Mouse (Mus musculus) spleen, postnatal 4 days (tissue): Measurements from ENCODE around the gene Igsf11.
"Not testable (repeated sequence)": the region's sequence is repeated elsewhere in the genome, so short reads cannot be mapped to it uniquely, and the experiment has no call there.

Experiments used
- DNase-seq, 2 experiments: peaks; one replicate each; pipeline ENCODE4 v3.0.0; 2022; ENCODE audit warnings: low spot score in 2 of 2

Igsf11 gene

GRCm38 (mm10) chr16:38982508-38983236 is 90.2 kb downstream of the Igsf11 start:
- no peak for DNase-seq

- DNase-seq: not testable (repeated sequence)
These were observed 91.4 kb downstream of the Igsf11 start for GRCm38 (mm10) chr16:38983850-38984249.

GRCm38 (mm10) chr16:38985411-38985810 is 92.9 kb downstream of the Igsf11 start:
- no peak for DNase-seq

- no peak for DNase-seq
These were observed 93.9 kb downstream of the Igsf11 start for GRCm38 (mm10) chr16:38986410-38986809.

- no peak for DNase-seq
These were observed 101.2 kb downstream of the Igsf11 start for GRCm38 (mm10) chr16:38993711-38994110.

GRCm38 (mm10) chr16:38998496-38999258 is 106.2 kb downstream of the Igsf11 start:
- no peak for DNase-seq

GRCm38 (mm10) chr16:38999298-38999697 is 106.8 kb downstream of the Igsf11 start:
- no peak for DNase-seq

GRCm38 (mm10) chr16:39006978-39007377 is 114.5 kb downstream of the Igsf11 start:
- no peak for DNase-seq

GRCm38 (mm10) chr16:39019449-39019848 is 127.0 kb downstream of the Igsf11 start:
- no peak for DNase-seq

- no peak for DNase-seq
These were observed 133.7 kb downstream of the Igsf11 start for GRCm38 (mm10) chr16:39025989-39026736.

- DNase-seq: no peak
These were observed 138.9 kb downstream of the Igsf11 start for GRCm38 (mm10) chr16:39031350-39031749.

GRCm38 (mm10) chr16:39037257-39037656 is 144.8 kb downstream of the Igsf11 start:
- DNase-seq: no peak

GRCm38 (mm10) chr16:39044381-39044780 is 151.9 kb downstream of the Igsf11 start:
- no peak for DNase-seq

- peak in 1 of 2 experiments; percentile 47 for DNase-seq
These were observed 156.4 kb downstream of the Igsf11 start for GRCm38 (mm10) chr16:39048889-39049288.

- DNase-seq: peak in 1 of 2 experiments; percentile 66
These were observed 160.5 kb downstream of the Igsf11 start for GRCm38 (mm10) chr16:39052971-39053370.

- DNase-seq: no peak
These were observed 161.3 kb downstream of the Igsf11 start for GRCm38 (mm10) chr16:39053779-39054178.

- no peak for DNase-seq
These were observed 163.6 kb downstream of the Igsf11 start for GRCm38 (mm10) chr16:39056061-39056460.

GRCm38 (mm10) chr16:39056961-39057360 is 164.5 kb downstream of the Igsf11 start:
- DNase-seq: peak in 1 of 2 experiments; percentile 43

- no peak for DNase-seq
These were observed 166.4 kb downstream of the Igsf11 start for GRCm38 (mm10) chr16:39058869-39059268.

- DNase-seq: no peak
These were observed 170.1 kb downstream of the Igsf11 start for GRCm38 (mm10) chr16:39062596-39062995.

GRCm38 (mm10) chr16:39065576-39065975 is 173.1 kb downstream of the Igsf11 start:
- no peak for DNase-seq

GRCm38 (mm10) chr16:39071431-39071830 is 179.0 kb downstream of the Igsf11 start:
- DNase-seq: no peak
